Mouse (Mus musculus): ENCODE measurements around the gene Spry1. TPM values are rescaled to one million over a fixed set of nuclear protein-coding genes. Genes with fewer than 3 reads are reported as not detected.
"Not testable (repeated sequence)": the region's sequence is repeated elsewhere in the genome, so short reads cannot be mapped to it uniquely, and the experiment has no call there.

The Spry1 gene
- 49.3 and 54.1 TPM in 2 replicates for polyA plus RNA-seq (2011; ENCODE audit: insufficient read length, low read depth, missing spikeins)

DNA sequence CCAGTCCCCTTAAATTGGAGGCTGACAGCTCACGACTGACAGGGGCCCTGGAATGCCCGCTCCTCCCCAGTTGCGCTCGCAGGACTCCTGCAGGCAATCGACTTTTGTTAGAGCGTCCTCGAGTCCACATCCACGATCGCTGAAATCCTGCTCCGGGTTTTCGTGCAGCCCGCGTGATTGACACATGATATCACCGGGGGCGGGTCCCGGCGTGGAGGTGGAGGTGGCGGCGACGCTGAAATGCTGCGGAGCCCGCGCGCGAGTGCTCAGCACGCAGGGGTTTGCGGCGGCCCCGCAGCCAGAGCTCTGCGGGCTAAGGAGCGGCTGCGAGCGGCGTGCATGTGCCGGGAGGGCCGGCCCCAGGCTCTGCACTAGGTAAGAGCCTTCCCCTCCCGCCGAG, at the start of gene Spry1:
Spry1 (plus strand) TSS at position 258 of the 400 bp plus-strand sequence.
- H3K4me3 ChIP-seq (ENCODE audit: insufficient read depth, low read length): peak within 1 kb of the TSS; percentile 94
- peaks cover 5% of the 10 kb centered on the region; the same call in 1 of the 2 replicates for H3K4me1 ChIP-seq (ENCODE audit: control insufficient read depth, insufficient read depth, low read length)
- peak within 1 kb of the TSS; percentile 70 for H3K27ac ChIP-seq (ENCODE audit: insufficient read depth, low read length)
- TF ChIP-seq POLR2A (IDR thresholded peaks at IDR 0.05; ENCODE audit: low read depth, low read length) (peak; percentile 86), CTCF (IDR thresholded peaks at IDR 0.05; ENCODE audit: borderline replicate concordance, insufficient read depth, low read length) (no peak)

DNA sequence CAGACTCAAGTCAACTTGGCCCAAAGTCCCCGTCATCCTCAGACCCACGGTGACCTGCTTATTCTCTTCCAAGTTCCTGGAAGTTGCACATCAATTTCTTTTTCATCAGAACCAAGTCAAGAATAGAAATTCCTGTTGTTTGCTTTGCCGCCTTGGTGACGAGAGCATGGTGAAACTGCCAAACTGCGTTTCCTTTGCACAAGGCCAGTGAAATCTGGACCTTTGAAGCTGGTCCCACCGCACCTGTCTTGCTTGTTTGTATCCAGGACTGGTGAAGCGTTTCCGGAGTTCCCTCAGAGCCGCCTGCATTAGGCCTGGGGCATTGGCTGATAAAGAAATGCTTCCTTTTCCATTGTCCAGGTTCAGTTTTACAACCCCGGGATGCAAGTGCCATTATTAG, 44.0 kb upstream of the Spry1 start:
- Histone ChIP-seq H3K4me3 (ENCODE audit: insufficient read depth, low read length) (no peak overlapping the region), H3K27ac (ENCODE audit: insufficient read depth, low read length) (no peak overlapping the region), H3K4me1 (ENCODE audit: control insufficient read depth, insufficient read depth, low read length) (no peaks in the 10 kb centered on the region)
- TF ChIP-seq POLR2A (IDR thresholded peaks at IDR 0.05; ENCODE audit: low read depth, low read length) (no peak), CTCF (IDR thresholded peaks at IDR 0.05; ENCODE audit: borderline replicate concordance, insufficient read depth, low read length) (no peak)

DNA sequence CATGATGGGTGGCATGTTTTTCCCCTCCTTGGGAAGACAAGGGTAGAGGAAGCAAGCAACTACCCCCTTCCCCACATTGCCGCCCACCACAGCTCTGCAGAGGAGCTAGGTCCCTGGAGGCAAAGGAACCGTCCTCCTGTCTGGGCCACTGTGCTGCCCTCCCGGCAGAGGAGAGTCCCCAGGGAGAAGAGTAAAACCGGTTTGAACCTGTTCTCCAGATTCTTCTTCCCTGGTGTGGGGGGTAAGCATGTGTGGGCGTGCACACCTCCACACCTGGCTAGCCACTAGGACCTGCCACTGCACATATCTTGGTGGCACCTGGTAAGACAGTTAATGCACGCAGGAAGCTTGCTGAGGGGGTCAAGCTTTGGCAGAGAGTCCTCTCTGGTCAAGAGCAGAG, 43.2 kb upstream of the Spry1 start:
- no peak for TF ChIP-seq CTCF (IDR thresholded peaks at IDR 0.05; ENCODE audit: borderline replicate concordance, insufficient read depth, low read length)
- TF ChIP-seq POLR2A (IDR thresholded peaks at IDR 0.05; ENCODE audit: low read depth, low read length): no peak
- Histone ChIP-seq H3K27ac (ENCODE audit: insufficient read depth, low read length) (no peak overlapping the region), H3K4me3 (ENCODE audit: insufficient read depth, low read length) (no peak overlapping the region), H3K4me1 (ENCODE audit: control insufficient read depth, insufficient read depth, low read length) (no peaks in the 10 kb centered on the region)

DNA sequence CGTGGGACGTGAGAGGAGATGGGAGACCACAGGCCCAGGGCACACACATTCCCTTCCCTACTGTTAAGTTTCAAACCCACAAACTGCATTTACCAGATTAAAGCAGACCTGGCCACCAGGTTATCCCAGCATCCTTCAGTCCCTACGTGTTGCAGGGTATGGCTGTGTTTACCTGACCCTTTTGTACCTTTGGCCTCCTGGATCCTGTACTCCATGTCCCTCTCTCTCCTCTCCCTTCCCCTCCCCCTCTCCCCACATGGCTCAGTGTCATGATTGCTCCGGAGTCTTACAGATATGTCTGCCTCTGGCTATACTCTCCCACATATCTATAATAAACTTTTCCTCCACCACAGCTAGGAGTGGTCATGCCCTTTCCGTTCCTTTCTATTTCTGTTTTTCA, 42.5 kb upstream of the Spry1 start:
- Histone ChIP-seq H3K4me1 (ENCODE audit: control insufficient read depth, insufficient read depth, low read length) (no peaks in the 10 kb centered on the region), H3K27ac (ENCODE audit: insufficient read depth, low read length) (no peak overlapping the region), H3K4me3 (ENCODE audit: insufficient read depth, low read length) (no peak overlapping the region)
- no peak for TF ChIP-seq CTCF (IDR thresholded peaks at IDR 0.05; ENCODE audit: borderline replicate concordance, insufficient read depth, low read length)
- TF ChIP-seq POLR2A (IDR thresholded peaks at IDR 0.05; ENCODE audit: low read depth, low read length): no peak

DNA sequence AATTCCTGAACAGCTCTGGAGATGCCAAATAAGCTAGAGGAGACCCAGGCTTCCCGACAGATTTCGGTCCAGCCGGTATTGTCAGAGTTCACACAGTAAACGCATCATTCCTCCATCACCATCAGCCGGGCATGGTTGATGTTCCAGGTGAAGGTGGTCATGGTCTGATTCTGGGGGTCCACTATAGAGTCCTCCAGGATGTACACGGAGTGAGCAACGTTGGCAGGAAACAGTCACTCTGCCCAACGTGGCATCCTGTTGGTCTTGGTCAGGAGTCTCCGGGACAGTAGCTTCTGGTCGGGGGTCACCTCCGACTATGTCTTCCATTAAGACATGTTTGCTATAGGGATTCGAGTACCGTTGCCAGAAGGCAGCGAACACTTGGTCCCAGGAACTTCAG, 40.1 kb upstream of the Spry1 start:
- not testable (repeated sequence) for H3K4me3 ChIP-seq (ENCODE audit: insufficient read depth, low read length); H3K4me1 ChIP-seq (ENCODE audit: control insufficient read depth, insufficient read depth, low read length); H3K27ac ChIP-seq (ENCODE audit: insufficient read depth, low read length)

DNA sequence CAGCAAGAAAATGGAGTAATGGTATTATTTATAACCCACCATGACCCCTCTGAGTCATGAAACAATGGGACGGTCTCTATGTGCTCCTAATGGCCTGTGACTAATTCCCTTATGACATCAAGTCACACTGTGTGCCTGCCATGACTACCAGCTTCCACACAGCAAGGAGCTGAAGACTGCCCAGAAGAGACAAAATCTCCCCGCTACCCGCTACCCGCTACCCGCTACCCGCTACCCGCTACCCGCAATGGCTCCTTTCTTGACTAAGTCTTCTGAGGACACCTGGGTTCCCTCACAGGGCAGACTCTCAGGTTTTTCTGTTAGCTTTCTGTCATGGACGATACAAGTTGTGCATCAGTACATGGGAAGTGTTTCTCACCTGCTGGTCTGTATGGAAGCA, 37.4 kb upstream of the Spry1 start:
- H3K4me1 ChIP-seq (ENCODE audit: control insufficient read depth, insufficient read depth, low read length): no peaks in the 10 kb centered on the region
- TF ChIP-seq CTCF (IDR thresholded peaks at IDR 0.05; ENCODE audit: borderline replicate concordance, insufficient read depth, low read length) (no peak), POLR2A (IDR thresholded peaks at IDR 0.05; ENCODE audit: low read depth, low read length) (no peak)
- H3K27ac ChIP-seq (ENCODE audit: insufficient read depth, low read length): no peak overlapping the region
- H3K4me3 ChIP-seq (ENCODE audit: insufficient read depth, low read length): no peak overlapping the region

DNA sequence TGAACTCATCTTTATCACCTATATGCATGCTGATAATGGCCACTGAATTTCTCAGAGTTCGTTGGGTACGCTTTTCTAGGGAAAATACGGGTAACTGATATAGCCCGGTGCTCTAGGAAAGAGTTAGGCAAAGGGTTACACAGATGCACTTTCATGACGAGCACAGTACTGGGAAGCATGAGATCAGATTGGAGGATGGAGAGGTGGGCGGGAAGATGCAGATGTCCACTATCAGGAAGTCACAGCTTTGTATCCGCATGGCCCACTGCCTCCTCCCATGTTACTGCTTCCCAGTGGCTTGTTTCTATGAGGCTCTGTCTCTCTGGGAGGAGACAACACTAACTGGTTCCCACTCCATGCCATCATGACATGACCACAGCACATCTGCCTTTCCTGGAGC, 36.9 kb upstream of the Spry1 start:
- Histone ChIP-seq H3K4me1 (ENCODE audit: control insufficient read depth, insufficient read depth, low read length) (no peaks in the 10 kb centered on the region), H3K4me3 (ENCODE audit: insufficient read depth, low read length) (no peak overlapping the region), H3K27ac (ENCODE audit: insufficient read depth, low read length) (no peak overlapping the region)
- TF ChIP-seq CTCF (IDR thresholded peaks at IDR 0.05; ENCODE audit: borderline replicate concordance, insufficient read depth, low read length) (no peak), POLR2A (IDR thresholded peaks at IDR 0.05; ENCODE audit: low read depth, low read length) (no peak)

DNA sequence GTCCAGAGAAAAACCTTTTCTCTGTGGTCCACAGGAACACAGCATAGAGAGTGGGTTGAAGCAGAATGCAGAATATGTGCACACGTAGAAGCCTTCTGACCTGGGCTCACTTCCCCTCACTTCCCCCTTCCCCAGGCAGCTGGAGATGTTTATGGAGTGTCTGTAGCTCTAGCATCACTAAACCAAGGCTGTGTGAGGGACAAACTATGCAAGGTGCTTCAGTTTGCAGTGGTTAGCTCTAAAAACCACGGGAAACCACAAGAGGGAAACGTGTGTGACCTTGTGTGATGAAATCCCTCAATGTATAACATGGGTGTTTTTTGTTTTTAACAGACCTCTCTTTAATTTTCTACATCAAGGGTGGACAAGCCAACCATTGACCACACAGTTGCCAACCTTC, 36.2 kb upstream of the Spry1 start:
- no peaks in the 10 kb centered on the region for H3K4me1 ChIP-seq (ENCODE audit: control insufficient read depth, insufficient read depth, low read length)
- no peak overlapping the region for H3K27ac ChIP-seq (ENCODE audit: insufficient read depth, low read length)
- no peak overlapping the region for H3K4me3 ChIP-seq (ENCODE audit: insufficient read depth, low read length)
- no peak for TF ChIP-seq POLR2A (IDR thresholded peaks at IDR 0.05; ENCODE audit: low read depth, low read length)
- TF ChIP-seq CTCF (IDR thresholded peaks at IDR 0.05; ENCODE audit: borderline replicate concordance, insufficient read depth, low read length): no peak

DNA sequence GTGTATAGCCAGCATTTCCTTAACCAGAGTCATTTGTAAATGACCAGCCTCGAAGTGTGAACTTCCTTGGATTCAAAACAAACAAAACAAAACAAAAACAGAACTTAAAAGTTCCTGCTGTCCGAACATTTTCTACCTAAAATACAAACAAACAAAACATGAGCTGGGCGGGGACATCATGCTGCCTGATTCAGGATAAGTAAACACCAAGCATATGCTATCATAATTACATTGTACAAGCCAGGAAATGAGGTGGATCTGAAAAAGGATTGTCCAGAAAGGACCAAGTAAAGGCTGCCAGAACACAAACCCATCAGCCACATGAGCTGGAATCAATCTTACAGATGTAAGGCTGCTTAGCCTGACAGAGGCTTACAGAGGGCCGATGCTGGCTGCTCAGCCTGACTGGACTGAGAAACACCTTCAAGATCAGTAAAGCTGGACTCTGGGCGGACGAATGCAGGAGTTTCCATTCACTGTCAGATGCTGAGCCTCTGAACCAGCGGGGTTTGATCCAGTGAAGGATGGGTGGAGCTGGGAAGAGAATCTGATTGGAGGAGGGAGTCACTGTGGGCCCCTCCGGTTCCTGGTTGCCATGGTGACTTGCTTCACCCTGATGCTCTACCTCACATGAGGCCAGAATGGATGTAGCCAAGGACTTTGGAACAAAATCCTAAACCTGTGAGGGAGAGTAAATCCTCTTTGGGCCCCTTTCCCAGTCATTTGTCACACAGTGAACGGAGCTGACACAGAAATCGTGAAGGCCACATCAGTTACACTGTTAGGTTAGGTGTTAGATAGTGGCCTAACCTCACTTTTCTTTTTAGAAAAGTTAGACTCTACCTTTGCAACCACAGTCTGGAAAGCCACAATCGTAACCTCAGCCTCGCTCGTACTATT, 34.5 kb upstream of the Spry1 start:
- Histone ChIP-seq H3K4me1 (ENCODE audit: control insufficient read depth, insufficient read depth, low read length) (no peaks in the 10 kb centered on the region), H3K4me3 (ENCODE audit: insufficient read depth, low read length) (no peak overlapping the region), H3K27ac (ENCODE audit: insufficient read depth, low read length) (no peak overlapping the region)
- TF ChIP-seq CTCF (IDR thresholded peaks at IDR 0.05; ENCODE audit: borderline replicate concordance, insufficient read depth, low read length): no peak
- TF ChIP-seq POLR2A (IDR thresholded peaks at IDR 0.05; ENCODE audit: low read depth, low read length): no peak

DNA sequence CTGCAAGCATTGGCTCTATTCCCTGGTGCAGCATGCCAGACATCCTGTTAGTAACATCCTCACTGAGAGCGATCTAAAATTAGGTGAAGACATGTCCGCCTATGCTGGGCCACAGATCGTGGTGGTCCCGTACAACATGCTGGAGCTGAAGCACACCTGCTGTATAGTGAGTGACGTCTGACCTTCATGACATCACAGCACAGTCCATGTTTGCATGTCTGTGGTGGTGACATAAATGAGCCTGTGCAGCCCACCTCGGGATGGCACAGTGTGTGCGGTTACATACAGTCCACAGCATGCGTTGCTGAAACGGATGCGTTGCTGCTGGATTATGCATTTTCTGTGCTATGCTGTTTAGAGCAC, 33.9 kb upstream of the Spry1 start:
- TF ChIP-seq POLR2A (IDR thresholded peaks at IDR 0.05; ENCODE audit: low read depth, low read length): no peak
- no peak for TF ChIP-seq CTCF (IDR thresholded peaks at IDR 0.05; ENCODE audit: borderline replicate concordance, insufficient read depth, low read length)
- Histone ChIP-seq H3K4me1 (ENCODE audit: control insufficient read depth, insufficient read depth, low read length) (no peaks in the 10 kb centered on the region), H3K27ac (ENCODE audit: insufficient read depth, low read length) (no peak overlapping the region), H3K4me3 (ENCODE audit: insufficient read depth, low read length) (no peak overlapping the region)

Data from embryonic fibroblast, embryonic 13.5 days (primary cell).